In the genomic region with DNA sequence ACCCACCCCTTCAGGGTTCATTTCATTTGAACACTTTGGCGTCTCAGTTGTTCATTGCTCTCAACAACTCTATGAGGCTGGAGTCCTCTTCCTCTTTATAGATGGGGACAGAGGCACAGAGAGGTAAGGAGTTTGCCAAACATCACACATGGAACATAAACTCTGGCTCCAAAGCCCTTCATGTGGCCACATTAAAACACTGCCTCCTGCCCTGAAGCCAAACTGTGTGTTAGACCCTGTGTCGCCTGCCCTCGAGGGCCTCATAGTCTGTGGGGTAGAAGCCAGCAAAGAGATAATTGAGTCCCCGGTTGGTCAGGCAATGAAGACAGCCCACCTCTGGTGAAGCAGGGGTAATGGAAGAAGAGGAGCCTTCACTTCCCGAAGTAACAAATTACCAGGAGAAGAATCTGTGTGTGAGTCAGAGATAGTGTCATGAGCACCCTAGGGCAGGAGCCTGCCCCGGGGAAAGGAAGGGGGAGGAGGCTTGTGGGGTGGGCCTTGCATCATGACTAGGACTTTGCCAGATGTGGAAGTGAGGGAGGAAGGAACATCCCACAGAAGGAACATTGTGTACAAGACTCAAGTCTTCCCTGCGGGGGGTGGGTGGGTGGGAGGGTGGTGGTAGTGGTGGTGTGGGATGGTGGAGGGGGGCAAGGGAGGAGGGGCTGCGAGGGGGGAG, we compare ENCODE assay signal across 11 mouse cellular contexts. TPM values are rescaled to one million over a fixed set of nuclear protein-coding genes. Genes with fewer than 3 reads are reported as not detected.
A peak's percentile ranks its signal among the peaks of the same experiment; 100 is the strongest.
DNase-seq lines count a peak whose midpoint lies in the region; ATAC-seq lines count a peak whose summit lies in the region.
"Had no signal": no experiment of that assay in that cellular context is flagged by ENCODE, and none has a peak within 500 bp of the region (broad histone marks: within the 10 kb centered on the region; RNA-seq: fewer than 3 reads in every experiment).

No protein-coding gene starts in this region.

- H3K9me3 ChIP-seq in heart, embryonic 12.5 days (replicated peaks): no peaks in the 10 kb centered on the region
- H3K9me3 ChIP-seq: limb, embryonic 15.5 days had no signal

- H3K4me1 ChIP-seq in heart, embryonic 12.5 days (replicated peaks): peaks cover 4% of the 10 kb centered on the region; the same call in 1 of the 2 replicates

- no peaks in the 10 kb centered on the region for H3K36me3 ChIP-seq in heart, embryonic 12.5 days
- H3K36me3 ChIP-seq: limb, embryonic 15.5 days had no signal

- H3K27me3 ChIP-seq in heart, embryonic 12.5 days (replicated peaks): peaks cover 29% of the 10 kb centered on the region

- no peak overlapping the region for H3K4me3 ChIP-seq in heart, embryonic 12.5 days
- H3K4me3 ChIP-seq: limb, embryonic 15.5 days had no signal

- no peak for ATAC-seq in heart, embryonic 12.5 days (ENCODE audit: insufficient number of reproducible peaks, low FRiP score)
- ATAC-seq in granulocyte monocyte progenitor cell, adult 5-6 weeks (replicated peaks; ENCODE audit: poor library complexity, severe bottlenecking): peak; percentile 81
- no peak for ATAC-seq in monocyte, adult 5-6 weeks (replicated peaks; ENCODE audit: insufficient number of reproducible peaks, low FRiP score, low TSS enrichment, poor library complexity, severe bottlenecking)
- ATAC-seq: midbrain, embryonic 16.5 days had no signal

- H3K27ac ChIP-seq in heart, embryonic 12.5 days (ENCODE audit: poor library complexity, severe bottlenecking): no peak overlapping the region
- H3K27ac ChIP-seq: limb, embryonic 15.5 days had no signal

- 43% methylated on average over 7 of the region's 8 CpGs for WGBS in heart, embryonic 12.5 days

- peak; percentile 75 to 88 for DNase-seq in heart, adult 18-20 months
- peak; percentile 44 for DNase-seq in Muller cell, postnatal 12 days (ENCODE audit: inconsistent ontology term)
- DNase-seq in lung, postnatal 36 days: peak; percentile 74
- DNase-seq in cerebellum, postnatal 36 days: no peak
- DNase-seq in urinary bladder, postnatal 25 days (ENCODE audit: low spot score): no peak
- DNase-seq: cerebellum, adult 9-11 months had no signal

- H3K9ac ChIP-seq in heart, embryonic 12.5 days: no peak overlapping the region
- H3K9ac ChIP-seq: limb, embryonic 15.5 days had no signal

- H3K4me2 ChIP-seq in heart, embryonic 12.5 days: no peak overlapping the region
- H3K4me2 ChIP-seq: limb, embryonic 15.5 days had no signal

RNA-seq across cellular contexts. Expression of a gene that starts 3.2 kb away (rescaled TPM):
- 1 to 10 TPM; 1.3 to 2.1 TPM for total RNA-seq in heart, adult 18-20 months (2021)
- 0.82 and 1.2 TPM in 2 replicates for polyA plus RNA-seq in heart, embryonic 12.5 days (2016; fragmentation: Nextera tagmentation; extraction: Ambion mirVana)
- total RNA-seq in granulocyte monocyte progenitor cell, adult 5-6 weeks (2014; fragmentation: Nextera tagmentation): not detected in 2 replicates
- not detected in 2 replicates for total RNA-seq in granulocyte monocyte progenitor cell, adult 5-6 weeks (2017)
- not detected in 3 replicates for total RNA-seq in monocyte, adult 5-6 weeks (2017)

RNA-seq across cellular contexts. Expression of a gene that starts 24.9 kb away (rescaled TPM):
- under 1 TPM; 0.45 to 0.95 TPM for total RNA-seq in heart, adult 18-20 months (2021)
- 7.9 and 8.0 TPM in 2 replicates for polyA plus RNA-seq in heart, embryonic 12.5 days (2016; fragmentation: Nextera tagmentation; extraction: Ambion mirVana)
- not detected in 2 replicates for total RNA-seq in granulocyte monocyte progenitor cell, adult 5-6 weeks (2014; fragmentation: Nextera tagmentation)
- total RNA-seq in granulocyte monocyte progenitor cell, adult 5-6 weeks (2017): not detected in 2 replicates
- not detected in 3 replicates for total RNA-seq in monocyte, adult 5-6 weeks (2017)

RNA-seq across cellular contexts. Expression of a gene that starts 34.0 kb away (rescaled TPM):
- total RNA-seq in heart, adult 18-20 months (2021): 10 to 100 TPM; 38.5 to 42.5 TPM
- polyA plus RNA-seq in heart, embryonic 12.5 days (2016; fragmentation: Nextera tagmentation; extraction: Ambion mirVana): 5.9 and 6.0 TPM in 2 replicates
- 0.95 and 1.7 TPM in 2 replicates for total RNA-seq in granulocyte monocyte progenitor cell, adult 5-6 weeks (2014; fragmentation: Nextera tagmentation)
- total RNA-seq in granulocyte monocyte progenitor cell, adult 5-6 weeks (2017): 0.90 and 2.4 TPM in 2 replicates
- 0.32 to 1.4 TPM in 2 of 3 replicates, not detected in the other for total RNA-seq in monocyte, adult 5-6 weeks (2017)

Comparison
In these comparisons a context has a peak if more than half of its experiments do, and no peak if none do; other contexts are left out.
1. DNase-seq: peak in heart, adult 18-20 months (2 of 2), Muller cell, postnatal 12 days (single experiment) and lung, postnatal 36 days (single experiment); none in cerebellum, postnatal 36 days (0 of 2) and urinary bladder, postnatal 25 days (single experiment).
2. RNA of a gene that starts 34.0 kb away (total RNA-seq): 38.5 to 42.5 TPM in heart, adult 18-20 months; 0.90 to 2.4 TPM in granulocyte monocyte progenitor cell, adult 5-6 weeks and 0.32 to 1.4 TPM in monocyte, adult 5-6 weeks; every median in the first group is over 10 times any median in the second.